Mouse (Mus musculus): ENCODE data around the gene Grin3b.
A peak's percentile ranks its signal among the peaks of the same experiment; 100 is the strongest.

DNA sequence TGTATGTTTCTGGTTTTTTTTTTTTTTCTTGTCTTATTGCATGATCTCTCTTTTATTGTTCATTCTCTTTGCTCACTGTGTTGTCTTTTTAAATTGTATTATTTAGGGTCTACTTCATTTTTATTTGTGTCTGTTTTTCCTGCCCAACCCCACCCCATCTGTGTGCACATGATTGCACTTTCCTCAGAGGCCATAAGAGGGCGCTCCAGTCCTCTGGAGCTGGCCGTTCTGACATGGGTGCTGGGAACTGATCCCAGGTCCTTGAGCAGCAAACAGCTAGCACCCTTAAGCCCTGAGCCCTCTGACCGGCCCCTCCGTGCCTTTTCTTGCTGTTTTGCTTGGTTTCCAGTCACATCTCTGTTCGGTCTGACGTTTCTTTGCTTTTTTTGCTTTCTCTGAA, 21.0 kb downstream of the Grin3b start:
- TF ChIP-seq CTCF (IDR thresholded peaks at IDR 0.05; ENCODE audit: control insufficient read depth, insufficient read depth, low read length) (peak; percentile 27; the same call in 1 of the 2 replicates), POLR2A (IDR thresholded peaks at IDR 0.05; ENCODE audit: borderline replicate concordance, control insufficient read depth, low read depth, low read length) (no peak)

Data from bone marrow, adult 2 months (tissue).